Mouse (Mus musculus): ENCODE measurements around the gene Prpf8. TPM values are rescaled to one million over a fixed set of nuclear protein-coding genes. Genes with fewer than 3 reads are reported as not detected.

Gene Prpf8
- polyA plus RNA-seq, 1 experiment, result 2.2 TPM

- Histone ChIP-seq H3K27me3 (ENCODE audit: control insufficient read depth) (no peaks in the 10 kb centered on the region), H3K4me3 (replicated peaks) (no peak overlapping the region), H3K9me3 (ENCODE audit: control insufficient read depth, low read length) (peaks cover 25% of the 10 kb centered on the region), H3K36me3 (ENCODE audit: control insufficient read depth) (peaks cover 30% of the 10 kb centered on the region), H3K4me1 (ENCODE audit: control insufficient read depth) (peaks cover 90% of the 10 kb centered on the region)
- TF ChIP-seq TAL1 (IDR thresholded peaks at IDR 0.05; ENCODE audit: low read length) (no peak), GATA1 (IDR thresholded peaks at IDR 0.05; ENCODE audit: low read length) (no peak)
These were observed 30.2 kb upstream of the Prpf8 start for GRCm38 (mm10) chr11:75456440-75456871.

DNA sequence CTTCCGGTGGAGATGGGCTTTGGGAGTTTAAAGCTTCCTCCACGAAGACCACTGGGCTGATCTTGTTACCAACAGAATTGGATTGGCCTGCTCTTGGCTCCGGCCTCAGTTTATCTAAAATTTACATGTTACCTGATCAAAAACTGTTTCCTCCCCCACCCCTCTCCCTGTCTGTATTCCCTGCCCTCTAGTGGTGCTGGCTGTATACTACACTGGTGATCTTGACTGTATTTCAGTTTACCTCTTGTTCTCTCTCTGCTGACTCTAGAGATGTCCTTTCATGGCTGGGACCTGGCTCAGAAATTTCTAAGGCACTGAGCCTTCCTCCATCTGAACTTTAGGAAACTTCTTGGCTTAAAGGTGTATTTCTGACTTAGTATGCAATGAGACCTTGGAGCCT is 28.4 kb upstream of the Prpf8 start:
- Histone ChIP-seq H3K27me3 (ENCODE audit: control insufficient read depth) (no peaks in the 10 kb centered on the region), H3K4me3 (replicated peaks) (peak overlapping the region; percentile 10), H3K9me3 (ENCODE audit: control insufficient read depth, low read length) (peaks cover 8% of the 10 kb centered on the region), H3K4me1 (ENCODE audit: control insufficient read depth) (peaks cover 87% of the 10 kb centered on the region), H3K36me3 (ENCODE audit: control insufficient read depth) (peaks cover 20% of the 10 kb centered on the region)
- TF ChIP-seq GATA1 (IDR thresholded peaks at IDR 0.05; ENCODE audit: low read length), result no peak
- TF ChIP-seq TAL1 (IDR thresholded peaks at IDR 0.05; ENCODE audit: low read length), result no peak

DNA sequence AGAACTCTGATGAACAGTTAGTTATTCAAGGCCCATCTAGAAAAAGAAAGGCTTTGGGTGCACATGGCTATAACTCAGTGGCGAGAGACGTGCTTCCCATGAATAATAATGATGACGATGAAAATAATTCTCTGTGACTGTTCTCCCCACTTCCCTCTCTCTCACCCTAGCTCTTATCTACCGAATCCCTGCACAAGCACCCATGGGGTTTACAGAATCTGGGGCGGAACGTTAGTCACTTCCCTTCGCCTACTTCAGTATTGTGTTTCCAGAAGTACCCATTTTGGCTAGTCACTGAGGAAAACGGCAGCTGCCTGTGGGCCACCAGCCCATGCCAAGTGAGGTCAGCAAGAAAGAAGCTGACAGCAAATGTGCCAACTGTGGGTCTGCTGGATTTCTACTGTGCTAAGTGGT is 28.0 kb upstream of the Prpf8 start:
- H3K27me3 ChIP-seq (ENCODE audit: control insufficient read depth), result no peaks in the 10 kb centered on the region
- peaks cover 87% of the 10 kb centered on the region for H3K4me1 ChIP-seq (ENCODE audit: control insufficient read depth)

GRCm38 (mm10) chr11:75459141-75459711 is 27.4 kb upstream of the Prpf8 start:
- peaks cover 21% of the 10 kb centered on the region for H3K36me3 ChIP-seq (ENCODE audit: control insufficient read depth)
- peak overlapping the region; percentile 74 for H3K4me3 ChIP-seq (replicated peaks)
- TF ChIP-seq GATA1 (IDR thresholded peaks at IDR 0.05; ENCODE audit: low read length) (no peak), TAL1 (IDR thresholded peaks at IDR 0.05; ENCODE audit: low read length) (no peak)
- no peaks in the 10 kb centered on the region for H3K27me3 ChIP-seq (ENCODE audit: control insufficient read depth)
- peaks cover 87% of the 10 kb centered on the region for H3K4me1 ChIP-seq (ENCODE audit: control insufficient read depth)
- no peaks in the 10 kb centered on the region for H3K9me3 ChIP-seq (ENCODE audit: control insufficient read depth, low read length)

More for the DNA sequence above, 28.0 kb upstream of the Prpf8 start:
- Histone ChIP-seq H3K9me3 (ENCODE audit: control insufficient read depth, low read length) (peaks cover 3% of the 10 kb centered on the region), H3K4me3 (replicated peaks) (no peak overlapping the region), H3K36me3 (ENCODE audit: control insufficient read depth) (peaks cover 20% of the 10 kb centered on the region)
- TF ChIP-seq TAL1 (IDR thresholded peaks at IDR 0.05; ENCODE audit: low read length) (no peak), GATA1 (IDR thresholded peaks at IDR 0.05; ENCODE audit: low read length) (no peak)

- Histone ChIP-seq H3K36me3 (ENCODE audit: control insufficient read depth) (peaks cover 26% of the 10 kb centered on the region), H3K4me3 (replicated peaks) (peak overlapping the region; percentile 74), H3K4me1 (ENCODE audit: control insufficient read depth) (peaks cover 87% of the 10 kb centered on the region), H3K27me3 (ENCODE audit: control insufficient read depth) (no peaks in the 10 kb centered on the region), H3K9me3 (ENCODE audit: control insufficient read depth, low read length) (no peaks in the 10 kb centered on the region)
- no peak for TF ChIP-seq TAL1 (IDR thresholded peaks at IDR 0.05; ENCODE audit: low read length)
- no peak for TF ChIP-seq GATA1 (IDR thresholded peaks at IDR 0.05; ENCODE audit: low read length)
These were observed 26.9 kb upstream of the Prpf8 start for GRCm38 (mm10) chr11:75459751-75460102.

DNA sequence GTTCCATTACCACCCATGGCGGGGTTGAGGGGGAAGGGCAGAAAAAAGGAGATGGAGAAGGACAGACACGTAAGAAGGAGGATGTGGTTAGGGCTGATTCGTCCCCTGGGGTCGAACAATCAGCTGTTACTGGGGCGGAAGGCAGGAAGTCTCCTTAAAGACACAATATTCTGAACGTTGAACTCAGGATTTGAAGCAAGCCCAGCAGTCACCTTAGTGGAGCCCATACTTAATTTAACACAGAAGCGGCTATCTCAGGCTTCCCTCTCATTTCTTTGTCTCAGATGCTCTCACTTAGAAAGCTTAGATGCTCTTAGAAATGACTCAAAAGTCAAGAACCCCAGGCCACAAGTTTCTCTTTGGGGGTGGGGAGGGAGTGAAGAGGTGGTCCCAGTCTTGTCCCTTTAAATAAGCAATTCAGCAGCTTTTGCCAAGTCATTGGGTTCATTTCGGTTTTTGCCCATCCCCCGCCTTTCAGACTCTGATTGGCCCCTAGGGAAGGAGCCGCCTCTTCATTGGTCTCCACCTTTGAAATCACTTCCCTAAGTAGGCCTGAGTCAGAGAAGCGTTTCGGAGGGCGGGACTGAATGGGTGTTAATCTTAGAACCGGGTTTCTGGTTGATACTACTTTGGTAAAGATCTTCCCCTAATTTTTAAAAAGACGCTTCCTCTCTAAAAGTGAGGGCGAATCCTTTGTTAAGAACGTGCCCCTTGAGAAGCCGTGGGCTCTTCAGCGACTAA is 26.3 kb upstream of the Prpf8 start:
- no peak for TF ChIP-seq GATA1 (IDR thresholded peaks at IDR 0.05; ENCODE audit: low read length)
- no peak for TF ChIP-seq TAL1 (IDR thresholded peaks at IDR 0.05; ENCODE audit: low read length)
- no peaks in the 10 kb centered on the region; the same call in 1 of the 2 replicates for H3K9me3 ChIP-seq (ENCODE audit: control insufficient read depth, low read length)
- H3K27me3 ChIP-seq (ENCODE audit: control insufficient read depth), result no peaks in the 10 kb centered on the region
- H3K4me3 ChIP-seq (replicated peaks), result peak overlapping the region; percentile 74
- peaks cover 29% of the 10 kb centered on the region for H3K36me3 ChIP-seq (ENCODE audit: control insufficient read depth)
- H3K4me1 ChIP-seq (ENCODE audit: control insufficient read depth), result peaks cover 87% of the 10 kb centered on the region

- Histone ChIP-seq H3K36me3 (ENCODE audit: control insufficient read depth) (peaks cover 36% of the 10 kb centered on the region), H3K4me1 (ENCODE audit: control insufficient read depth) (peaks cover 86% of the 10 kb centered on the region), H3K9me3 (ENCODE audit: control insufficient read depth, low read length) (no peaks in the 10 kb centered on the region; the same call in none of the 2 replicates), H3K4me3 (replicated peaks) (peak within 1 kb of the TSS; percentile 74), H3K27me3 (ENCODE audit: control insufficient read depth) (no peaks in the 10 kb centered on the region)
- TF ChIP-seq GATA1 (IDR thresholded peaks at IDR 0.05; ENCODE audit: low read length) (no peak), TAL1 (IDR thresholded peaks at IDR 0.05; ENCODE audit: low read length) (no peak)
These were observed 25.5 kb upstream of the Prpf8 start, which contains the start of gene Tlcd2 for GRCm38 (mm10) chr11:75460844-75461742. Tlcd2 (plus strand) TSS chr11:75461715.

DNA sequence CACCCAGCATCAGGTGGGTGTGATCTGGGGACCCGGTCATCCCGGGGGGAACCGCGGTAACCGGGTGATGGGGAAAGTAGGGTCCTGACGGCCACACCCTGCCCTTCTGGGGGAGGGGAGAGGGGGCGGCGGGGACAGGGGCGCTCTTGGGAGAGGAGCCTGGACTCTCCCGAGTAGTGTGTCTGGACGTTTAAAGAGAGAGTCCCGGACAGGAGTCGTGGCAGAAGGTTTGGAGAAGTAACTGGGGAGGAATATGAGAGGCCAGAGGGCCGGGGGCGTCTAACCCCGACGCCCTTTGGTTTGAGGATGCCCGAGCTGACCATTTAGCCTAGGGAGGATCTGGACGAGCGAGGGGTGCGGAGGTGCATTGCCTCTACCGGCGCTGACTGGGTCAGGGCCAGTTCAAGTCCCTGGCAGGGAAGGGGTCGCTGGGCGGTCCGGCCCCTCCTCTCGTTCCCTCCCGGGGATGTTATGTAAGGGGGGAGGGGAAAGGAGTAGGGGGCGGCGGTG is 24.8 kb upstream of the Prpf8 start:
- H3K9me3 ChIP-seq (ENCODE audit: control insufficient read depth, low read length), result peaks cover 2% of the 10 kb centered on the region
- no peaks in the 10 kb centered on the region for H3K27me3 ChIP-seq (ENCODE audit: control insufficient read depth)
- H3K4me1 ChIP-seq (ENCODE audit: control insufficient read depth), result peaks cover 85% of the 10 kb centered on the region
- peak overlapping the region; percentile 74 for H3K4me3 ChIP-seq (replicated peaks)
- peaks cover 43% of the 10 kb centered on the region for H3K36me3 ChIP-seq (ENCODE audit: control insufficient read depth)
- TF ChIP-seq GATA1 (IDR thresholded peaks at IDR 0.05; ENCODE audit: low read length) (no peak), TAL1 (IDR thresholded peaks at IDR 0.05; ENCODE audit: low read length) (no peak)
